Mouse (Mus musculus): ENCODE data around the gene Arhgdia. TPM values are rescaled to one million over a fixed set of nuclear protein-coding genes. Genes with fewer than 3 reads are reported as not detected.
"Not testable (repeated sequence)": the region's sequence is repeated elsewhere in the genome, so short reads cannot be mapped to it uniquely, and the experiment has no call there.

Arhgdia gene
- polyA plus RNA-seq, 1 experiment from 2014 or later: 548 TPM

- WGBS: 93% methylated on average over 2 of the region's 2 CpGs
- peaks cover 57% of the 10 kb centered on the region for H3K36me3 ChIP-seq
These were observed 1.5 kb upstream of the Arhgdia start for GRCm38 (mm10) chr11:120582982-120583293.

GRCm38 (mm10) chr11:120582268-120582981 lies 1.0 kb upstream of the Arhgdia start:
- Histone ChIP-seq H3K4me3 (peak overlapping the region; percentile 91), H3K9me3 (replicated peaks) (no peaks in the 10 kb centered on the region; the same call in 1 of the 2 replicates), H3K36me3 (peaks cover 57% of the 10 kb centered on the region), H3K27ac (peak overlapping the region; percentile 93), H3K4me1 (peaks cover 28% of the 10 kb centered on the region), H3K27me3 (no peaks in the 10 kb centered on the region), H3K9ac (peak overlapping the region; percentile 98), H3K4me2 (replicated peaks) (peak overlapping the region; percentile 90)
- 0 out of 2 replicates have a peak, but pooled peaks have one; percentile 5 for ATAC-seq (ENCODE audit: low FRiP score)
- 71% methylated on average over 8 of the region's 8 CpGs for WGBS

More at GRCm38 (mm10) chr11:120582982-120583293, 1.5 kb upstream of the Arhgdia start:
- H3K4me3 ChIP-seq; H3K4me2 ChIP-seq (replicated peaks); H3K27ac ChIP-seq; H3K9me3 ChIP-seq (replicated peaks); H3K9ac ChIP-seq; ATAC-seq (ENCODE audit: low FRiP score); H3K27me3 ChIP-seq: not testable (repeated sequence)
- peaks cover 28% of the 10 kb centered on the region for H3K4me1 ChIP-seq

GRCm38 (mm10) chr11:120580871-120581331 lies 523 bp downstream of the Arhgdia start:
- WGBS: under 1% methylated on average over 35 of the region's 44 CpGs
- peak overlapping the region; percentile 90 for H3K4me2 ChIP-seq (replicated peaks)
- peaks cover 28% of the 10 kb centered on the region for H3K4me1 ChIP-seq
- H3K9ac ChIP-seq: peak overlapping the region; percentile 98
- H3K9me3 ChIP-seq (replicated peaks): no peaks in the 10 kb centered on the region; the same call in 1 of the 2 replicates
- peak; percentile 38 for ATAC-seq (ENCODE audit: low FRiP score)
- peaks cover 48% of the 10 kb centered on the region for H3K36me3 ChIP-seq
- peak overlapping the region; percentile 93 for H3K27ac ChIP-seq
- H3K4me3 ChIP-seq: peak overlapping the region; percentile 91
- no peaks in the 10 kb centered on the region for H3K27me3 ChIP-seq

GRCm38 (mm10) chr11:120580190-120580589 lies 1.2 kb downstream of the Arhgdia start:
- no peak for ATAC-seq (ENCODE audit: low FRiP score)
- Histone ChIP-seq H3K36me3 (peaks cover 41% of the 10 kb centered on the region), H3K4me3 (peak overlapping the region; percentile 91), H3K4me1 (peaks cover 28% of the 10 kb centered on the region), H3K9ac (peak overlapping the region; percentile 98), H3K9me3 (replicated peaks) (no peaks in the 10 kb centered on the region; the same call in 1 of the 2 replicates), H3K27ac (peak overlapping the region; percentile 93), H3K4me2 (replicated peaks) (peak overlapping the region; percentile 90), H3K27me3 (no peaks in the 10 kb centered on the region)
- 67% methylated on average over 7 of the region's 7 CpGs for WGBS

- no peaks in the 10 kb centered on the region; the same call in 1 of the 2 replicates for H3K9me3 ChIP-seq (replicated peaks)
- H3K36me3 ChIP-seq: peaks cover 37% of the 10 kb centered on the region
- peak overlapping the region; percentile 91 for H3K4me3 ChIP-seq
- ATAC-seq (ENCODE audit: low FRiP score): no peak
- H3K9ac ChIP-seq: peak overlapping the region; percentile 98; the same call in 1 of the 2 replicates
- H3K27me3 ChIP-seq: no peaks in the 10 kb centered on the region
- 61% methylated on average over 15 of the region's 15 CpGs for WGBS
- peaks cover 29% of the 10 kb centered on the region for H3K4me1 ChIP-seq
- H3K4me2 ChIP-seq (replicated peaks): peak overlapping the region; percentile 90
- H3K27ac ChIP-seq: peak overlapping the region; percentile 93
These were observed 1.9 kb downstream of the Arhgdia start for GRCm38 (mm10) chr11:120579316-120580107.

- WGBS: 81% methylated on average over 11 of the region's 11 CpGs
- no peak overlapping the region for H3K4me3 ChIP-seq
- no peak overlapping the region for H3K27ac ChIP-seq
These were observed 2.7 kb downstream of the Arhgdia start for GRCm38 (mm10) chr11:120578694-120579243.

GRCm38 (mm10) chr11:120578024-120578693 lies 3.3 kb downstream of the Arhgdia start:
- 0 out of 2 replicates have a peak overlapping the region, but pooled peaks have one; percentile 43 for H3K9ac ChIP-seq
- no peak for ATAC-seq (ENCODE audit: low FRiP score)
- 84% methylated on average over 10 of the region's 10 CpGs for WGBS

More at GRCm38 (mm10) chr11:120578694-120579243, 2.7 kb downstream of the Arhgdia start:
- no peaks in the 10 kb centered on the region for H3K27me3 ChIP-seq
- H3K36me3 ChIP-seq: peaks cover 31% of the 10 kb centered on the region
- H3K9me3 ChIP-seq (replicated peaks): no peaks in the 10 kb centered on the region
- H3K9ac ChIP-seq: peak overlapping the region; percentile 43; the same call in 1 of the 2 replicates
- no peak for ATAC-seq (ENCODE audit: low FRiP score)
- H3K4me2 ChIP-seq (replicated peaks): no peak overlapping the region
- H3K4me1 ChIP-seq: peaks cover 36% of the 10 kb centered on the region

GRCm38 (mm10) chr11:120577211-120578023 lies 4.0 kb downstream of the Arhgdia start:
- Histone ChIP-seq H3K27me3 (no peaks in the 10 kb centered on the region), H3K9ac (no peak overlapping the region; the same call in 1 of the 2 replicates), H3K4me1 (peaks cover 37% of the 10 kb centered on the region), H3K36me3 (peaks cover 27% of the 10 kb centered on the region), H3K27ac (no peak overlapping the region; the same call in 1 of the 2 replicates), H3K9me3 (replicated peaks) (no peaks in the 10 kb centered on the region), H3K4me3 (no peak overlapping the region), H3K4me2 (replicated peaks) (no peak overlapping the region)
- WGBS: 85% methylated on average over 7 of the region's 7 CpGs
- no peak for ATAC-seq (ENCODE audit: low FRiP score)

More at GRCm38 (mm10) chr11:120578024-120578693, 3.3 kb downstream of the Arhgdia start:
- no peak overlapping the region for H3K4me3 ChIP-seq
- no peak overlapping the region for H3K4me2 ChIP-seq (replicated peaks)
- no peaks in the 10 kb centered on the region for H3K27me3 ChIP-seq
- no peaks in the 10 kb centered on the region for H3K9me3 ChIP-seq (replicated peaks)
- peaks cover 27% of the 10 kb centered on the region for H3K36me3 ChIP-seq
- H3K4me1 ChIP-seq: peaks cover 37% of the 10 kb centered on the region
- H3K27ac ChIP-seq: no peak overlapping the region

- no peaks in the 10 kb centered on the region for H3K9me3 ChIP-seq (replicated peaks)
- H3K9ac ChIP-seq: no peak overlapping the region
- H3K27ac ChIP-seq: no peak overlapping the region; the same call in 1 of the 2 replicates
- peaks cover 27% of the 10 kb centered on the region for H3K36me3 ChIP-seq
- no peak for ATAC-seq (ENCODE audit: low FRiP score)
- 94% methylated on average over 3 of the region's 3 CpGs for WGBS
- peaks cover 34% of the 10 kb centered on the region for H3K4me1 ChIP-seq
- no peak overlapping the region for H3K4me2 ChIP-seq (replicated peaks)
- no peaks in the 10 kb centered on the region for H3K27me3 ChIP-seq
- H3K4me3 ChIP-seq: no peak overlapping the region
These were observed 5.0 kb downstream of the Arhgdia start for GRCm38 (mm10) chr11:120576365-120576981.

GRCm38 (mm10) chr11:120575940-120576339 lies 5.5 kb downstream of the Arhgdia start:
- Histone ChIP-seq H3K4me3 (no peak overlapping the region), H3K9ac (no peak overlapping the region), H3K27ac (no peak overlapping the region), H3K27me3 (no peaks in the 10 kb centered on the region), H3K4me1 (peaks cover 38% of the 10 kb centered on the region), H3K4me2 (replicated peaks) (no peak overlapping the region), H3K9me3 (replicated peaks) (no peaks in the 10 kb centered on the region), H3K36me3 (peaks cover 32% of the 10 kb centered on the region)
- ATAC-seq (ENCODE audit: low FRiP score): no peak

- Histone ChIP-seq H3K36me3 (peaks cover 41% of the 10 kb centered on the region), H3K27me3 (no peaks in the 10 kb centered on the region), H3K9ac (no peak overlapping the region), H3K9me3 (replicated peaks) (no peaks in the 10 kb centered on the region), H3K4me2 (replicated peaks) (peak overlapping the region; percentile 86; the same call in 1 of the 2 replicates), H3K4me1 (peaks cover 33% of the 10 kb centered on the region), H3K4me3 (no peak overlapping the region), H3K27ac (no peak overlapping the region)
- 89% methylated on average over 2 of the region's 2 CpGs for WGBS
- no peak for ATAC-seq (ENCODE audit: low FRiP score)
These were observed 6.4 kb downstream of the Arhgdia start for GRCm38 (mm10) chr11:120575046-120575445.

Data from hindbrain, embryonic 12.5 days (tissue).